Mouse (Mus musculus) megakaryocyte-erythroid progenitor cell, adult 5-6 weeks (primary cell): ENCODE measurements at regions not wholly inside any gene's neighbourhood (a gene's known extent, or its start where the extent isn't known, plus 50 kb on each side); places are given as distances from the start of the nearest gene placed in this dataset.

ENCODE experiments used
- ATAC-seq: replicated peaks from 2 replicates; pipeline ENCODE4 v1.8.0; 2016; ENCODE audit warnings: mild to moderate bottlenecking, inconsistent platforms; ENCODE audit not compliant: severe bottlenecking, poor library complexity, low FRiP score, low TSS enrichment

DNA sequence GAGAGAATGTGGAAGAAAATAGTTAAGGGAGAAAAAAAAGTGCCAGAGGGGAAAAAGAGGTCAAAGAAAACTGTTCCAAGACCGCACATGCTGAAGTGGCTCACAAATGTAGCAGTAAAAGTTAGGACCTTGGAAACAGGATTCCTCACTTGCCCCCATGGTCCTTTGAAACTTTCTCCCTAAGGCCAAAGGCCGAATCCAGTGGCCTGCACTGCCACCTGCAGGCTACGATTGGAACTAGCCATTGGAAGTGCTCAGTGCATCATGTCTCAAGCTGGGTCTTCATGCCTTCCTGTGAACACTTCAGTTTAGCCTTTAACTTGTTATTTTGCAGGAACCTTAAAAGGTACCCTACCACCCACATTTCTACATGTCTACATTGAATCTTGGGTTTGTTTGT lies 56.3 kb upstream of the Mctp2 start:
- ATAC-seq = 0 out of 2 replicates have a peak, but pooled peaks have one; percentile 70

DNA sequence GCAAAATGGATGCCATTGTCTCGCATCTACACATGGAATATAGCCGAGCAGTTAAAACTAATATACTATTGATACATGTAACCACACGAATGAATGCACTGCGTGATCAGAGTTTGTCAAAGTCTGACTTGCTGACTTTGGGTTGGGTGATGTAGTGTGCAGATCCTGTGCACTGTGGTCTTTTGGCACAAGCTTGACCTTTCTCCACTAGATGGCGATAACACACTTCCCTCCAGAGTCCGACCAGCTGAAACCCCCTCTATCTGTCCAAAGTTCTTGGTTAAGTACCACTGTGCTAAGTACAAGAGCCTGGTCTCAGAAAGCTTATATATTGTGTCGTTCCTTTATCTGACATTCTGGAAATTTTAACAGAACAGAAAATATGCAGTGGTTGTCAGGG lies 84.9 kb upstream of the Mctp2 start:
- ATAC-seq = no peak

DNA sequence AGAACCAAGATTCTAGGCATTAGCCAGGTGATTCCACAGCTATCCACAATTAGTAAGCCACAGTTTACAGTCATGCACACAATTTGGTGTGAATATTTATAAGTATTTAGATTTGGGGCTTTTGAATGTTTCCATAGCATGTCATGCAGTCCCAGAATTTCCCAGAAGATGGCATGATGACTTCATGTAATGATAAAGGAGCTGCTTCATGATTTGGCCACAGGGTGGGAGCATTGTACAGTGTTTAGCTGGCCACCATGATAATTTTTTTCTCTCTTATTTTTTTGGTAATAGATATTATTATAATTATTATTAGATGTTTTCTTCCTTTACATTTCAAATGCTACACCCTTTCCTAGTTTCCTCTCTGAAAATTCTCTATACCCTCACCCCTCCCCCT lies 93.6 kb upstream of the Mctp2 start:
- 0 out of 2 replicates have a peak, but pooled peaks have one; percentile 37 for ATAC-seq

DNA sequence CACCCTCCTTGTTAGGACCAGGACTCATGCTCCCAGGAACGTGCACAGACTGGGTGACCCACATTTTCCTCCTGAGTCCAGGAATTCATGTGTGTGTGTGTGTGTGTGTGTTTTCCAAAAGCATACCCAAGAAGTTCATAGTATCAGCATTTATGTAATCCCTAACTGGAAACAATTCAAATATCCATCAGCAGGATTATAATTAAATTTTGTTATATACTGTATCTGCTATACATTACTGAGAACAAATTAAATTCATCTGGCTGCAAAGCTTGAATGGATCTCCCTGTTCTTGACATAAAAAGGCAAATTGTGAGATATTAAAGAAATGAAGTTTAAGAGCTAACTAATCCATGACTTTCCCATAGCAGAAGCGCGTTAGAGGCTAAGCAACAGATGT lies 99.7 kb upstream of the Mctp2 start:
- ATAC-seq = no peak

DNA sequence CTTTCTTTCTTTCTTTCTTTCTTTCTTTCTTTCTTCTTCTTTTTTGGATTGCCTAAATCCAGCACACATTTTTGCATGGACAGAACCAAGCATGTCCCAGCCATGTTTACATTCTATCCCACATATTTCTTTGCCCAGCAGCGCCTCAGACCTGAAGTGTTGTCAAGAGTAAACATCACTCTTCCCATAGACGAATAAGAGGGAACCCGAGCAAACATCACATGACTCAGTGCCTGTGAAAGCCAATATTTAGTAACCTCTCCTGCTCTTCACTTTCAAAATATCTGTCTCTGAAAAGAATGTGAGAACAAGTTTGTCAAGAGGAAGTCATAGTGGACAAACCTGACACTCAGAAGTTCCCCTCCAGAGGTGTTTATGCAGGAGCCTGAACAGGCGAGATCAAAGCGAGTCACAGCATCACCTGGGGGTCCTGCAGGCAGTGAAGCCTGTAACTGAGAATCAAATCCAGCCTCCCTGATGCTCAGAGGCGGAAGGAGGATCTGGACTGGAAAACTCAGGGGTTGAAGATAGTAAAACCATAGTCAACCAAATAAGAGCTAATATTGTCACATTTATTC lies 102.1 kb upstream of the Mctp2 start:
- no peak for ATAC-seq

DNA sequence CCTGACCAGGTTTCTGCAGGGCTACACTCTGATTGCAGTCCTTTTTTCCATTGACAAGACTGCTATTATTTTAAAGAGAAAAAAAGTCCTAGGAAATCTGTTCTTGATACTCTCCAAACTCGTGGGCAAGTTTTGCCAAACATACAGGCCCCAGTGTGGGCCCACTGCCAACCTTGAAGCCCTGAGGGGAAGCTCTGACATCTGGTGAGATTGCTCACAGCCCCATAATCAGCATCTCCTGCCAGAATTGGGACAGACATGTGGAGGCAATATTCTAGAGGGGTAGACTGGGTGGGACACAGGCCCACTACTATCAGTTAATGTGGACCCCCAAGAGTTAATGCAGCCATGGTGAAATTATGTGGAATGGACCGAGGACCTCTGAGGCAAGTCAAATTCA lies 132.1 kb upstream of the Mctp2 start:
- ATAC-seq = no peak

DNA sequence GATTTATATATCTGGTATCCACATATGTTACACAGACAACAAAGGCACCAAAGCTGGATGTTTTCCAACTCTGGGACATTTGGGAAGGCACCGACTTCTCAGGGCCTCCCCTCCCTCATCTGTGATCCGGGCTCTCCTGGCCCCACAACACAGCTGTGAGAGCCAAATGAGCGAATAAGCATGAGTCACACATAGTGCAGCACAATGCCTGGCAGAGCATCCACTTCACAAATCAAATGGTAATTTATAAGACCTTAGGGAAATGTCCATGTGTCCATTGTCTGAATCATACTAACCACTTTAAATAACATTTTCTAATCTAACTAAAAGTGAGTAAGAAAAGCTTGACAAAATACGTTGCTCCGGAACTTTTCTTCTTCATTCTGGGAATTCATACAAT lies 135.6 kb upstream of the Mctp2 start:
- ATAC-seq = no peak

DNA sequence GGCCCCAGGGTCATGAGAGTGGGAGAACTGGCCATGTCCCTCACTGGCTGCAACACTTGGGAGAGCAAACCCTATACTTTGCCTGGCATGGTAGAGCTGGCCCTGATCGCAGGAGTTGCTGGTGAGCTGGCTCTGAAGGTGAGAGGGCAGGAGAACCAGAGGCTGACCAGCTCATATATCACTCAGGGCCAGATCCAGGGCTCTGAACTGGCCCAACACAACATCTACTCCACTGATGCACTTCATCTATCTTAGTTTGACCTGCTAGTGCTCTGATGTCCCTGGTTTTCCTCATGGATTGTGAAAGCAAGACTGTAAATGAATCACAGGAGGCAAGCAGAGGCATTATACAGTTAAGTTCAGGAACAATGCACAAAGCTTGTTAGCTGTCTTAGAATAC lies 137.6 kb upstream of the Mctp2 start:
- no peak for ATAC-seq

DNA sequence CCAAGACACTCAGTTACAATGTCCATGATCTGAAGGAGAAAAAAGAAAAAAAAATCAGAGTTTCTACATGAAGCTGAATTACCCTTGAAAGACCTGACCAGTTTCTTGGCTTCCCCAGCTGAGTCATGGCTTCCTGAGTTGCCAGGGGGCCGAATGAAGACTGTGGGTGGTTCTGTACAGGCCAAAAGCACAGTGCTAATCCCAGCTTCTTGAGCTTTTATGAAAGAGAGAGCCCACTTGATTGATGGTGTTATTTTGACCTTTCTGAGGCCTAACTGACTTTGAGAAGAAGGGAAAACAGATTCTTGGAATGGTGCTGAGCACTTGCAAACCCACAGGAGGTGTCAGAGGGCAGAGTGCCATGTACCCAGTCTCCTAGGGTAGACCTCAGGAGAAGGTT lies 138.4 kb upstream of the Mctp2 start:
- ATAC-seq = no peak

DNA sequence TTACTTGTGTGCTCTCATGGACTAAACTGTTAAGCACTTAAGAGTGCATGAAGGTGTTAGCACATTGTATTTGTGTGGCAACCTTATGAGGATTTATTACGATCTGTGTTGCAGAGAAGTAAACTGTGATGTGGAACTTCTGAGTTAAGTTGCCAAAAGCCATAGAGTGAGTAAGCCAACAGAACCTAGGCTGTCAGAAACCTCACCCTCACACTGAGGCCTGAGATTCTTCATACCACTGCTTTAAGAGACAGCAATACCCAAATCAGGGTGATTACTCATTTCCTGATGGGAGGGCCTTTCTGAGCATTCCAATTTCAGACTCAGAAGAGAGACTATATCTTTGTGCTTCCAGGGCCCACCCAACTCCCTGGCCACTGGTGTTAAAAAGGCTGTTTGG lies 140.5 kb upstream of the Mctp2 start:
- ATAC-seq = no peak

DNA sequence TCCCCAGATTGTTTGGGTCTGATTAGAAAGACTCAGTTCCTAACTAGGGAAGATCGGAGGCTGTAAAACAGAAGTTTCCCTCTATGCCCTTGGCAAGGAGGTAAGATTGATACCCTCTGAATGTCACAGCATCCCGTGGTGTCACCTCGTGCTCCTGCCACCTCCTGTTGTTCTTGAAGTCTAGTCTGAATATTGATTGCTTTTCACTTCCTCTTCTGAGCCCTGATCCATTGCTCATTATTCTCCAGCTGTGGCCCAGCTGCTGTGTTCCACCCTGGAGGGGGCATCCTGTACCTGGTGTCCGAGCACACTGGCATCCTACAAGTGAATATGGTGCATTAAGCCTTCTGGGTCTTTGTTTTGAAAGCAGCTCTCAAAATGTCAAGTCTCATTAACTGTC lies 156.6 kb upstream of the Mctp2 start:
- ATAC-seq = no peak

DNA sequence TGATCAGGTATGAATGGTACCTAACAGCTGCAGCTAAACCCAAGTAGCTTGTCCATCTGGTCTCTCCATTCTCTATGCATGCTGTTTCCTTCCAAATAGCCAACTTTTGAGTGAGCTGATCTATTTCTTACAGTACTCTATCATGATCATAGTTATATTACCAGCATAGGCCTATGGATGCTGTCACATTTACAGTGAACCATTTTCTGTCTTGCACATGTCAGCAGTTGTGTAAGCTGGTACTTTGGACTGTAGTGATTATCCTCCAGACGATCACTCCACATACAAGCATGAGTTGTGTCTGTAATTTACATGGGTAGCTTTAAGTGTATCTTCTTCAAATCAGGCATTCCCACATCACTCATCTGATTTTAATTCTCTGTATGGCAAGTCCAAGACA lies 158.2 kb upstream of the Mctp2 start:
- ATAC-seq = no peak

DNA sequence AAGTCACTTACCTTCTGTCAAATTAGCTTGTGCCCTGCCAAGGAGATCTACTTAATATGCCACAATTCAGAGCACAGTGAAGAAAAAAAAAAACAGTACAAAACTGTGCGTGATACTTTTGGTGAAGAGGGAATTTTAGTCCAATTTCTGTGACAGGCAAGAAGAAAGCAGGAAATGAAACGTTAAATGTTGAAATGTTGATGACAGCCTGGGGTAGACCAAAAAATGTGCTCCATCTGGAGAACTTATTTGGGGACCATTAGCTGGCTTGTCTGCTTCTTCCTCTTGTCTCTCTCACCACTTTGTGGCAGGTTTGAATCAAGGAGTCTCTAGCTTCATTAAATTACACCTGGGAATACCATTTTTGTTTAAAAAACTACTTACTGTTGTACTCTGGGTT lies 163.3 kb upstream of the Mctp2 start:
- ATAC-seq = no peak

DNA sequence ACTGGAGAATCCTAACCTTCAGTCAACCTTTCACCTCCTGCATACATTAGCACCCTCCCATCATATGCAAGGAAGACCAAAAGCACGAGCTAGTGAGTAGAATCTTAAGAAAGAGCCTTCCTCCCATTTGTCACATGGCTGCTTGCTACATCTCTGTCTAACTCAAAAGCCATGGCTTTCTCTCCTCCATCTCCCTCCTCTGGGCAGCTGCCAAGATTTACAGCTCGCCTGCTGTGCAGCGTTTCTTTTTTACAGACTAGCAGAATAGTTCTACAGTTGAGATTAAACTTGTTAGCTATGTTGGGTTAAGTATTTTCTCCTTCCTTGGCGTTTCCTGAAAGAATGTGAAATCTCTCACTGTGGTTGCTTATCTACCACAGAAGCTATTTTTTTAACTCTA lies 168.3 kb upstream of the Mctp2 start:
- ATAC-seq = no peak

DNA sequence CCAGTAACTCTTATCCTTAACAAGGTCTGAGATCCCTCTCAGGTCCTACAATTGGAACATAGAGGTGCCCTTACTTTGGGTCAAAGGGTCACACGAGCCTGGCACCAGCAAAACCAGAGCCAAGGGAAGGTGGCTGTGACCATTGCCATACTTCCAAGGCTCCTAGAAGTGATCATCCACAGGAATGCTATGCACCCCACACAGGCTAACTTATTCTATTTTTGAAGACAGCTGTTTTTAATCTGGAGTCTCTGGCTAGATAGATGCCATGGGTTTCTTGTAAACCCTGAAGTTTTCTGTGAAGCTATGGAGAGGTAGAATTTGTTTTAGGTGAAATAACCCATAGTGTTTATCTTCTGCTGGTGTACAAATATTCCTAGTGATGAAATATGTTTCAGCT lies 172.5 kb upstream of the Mctp2 start:
- no peak for ATAC-seq

DNA sequence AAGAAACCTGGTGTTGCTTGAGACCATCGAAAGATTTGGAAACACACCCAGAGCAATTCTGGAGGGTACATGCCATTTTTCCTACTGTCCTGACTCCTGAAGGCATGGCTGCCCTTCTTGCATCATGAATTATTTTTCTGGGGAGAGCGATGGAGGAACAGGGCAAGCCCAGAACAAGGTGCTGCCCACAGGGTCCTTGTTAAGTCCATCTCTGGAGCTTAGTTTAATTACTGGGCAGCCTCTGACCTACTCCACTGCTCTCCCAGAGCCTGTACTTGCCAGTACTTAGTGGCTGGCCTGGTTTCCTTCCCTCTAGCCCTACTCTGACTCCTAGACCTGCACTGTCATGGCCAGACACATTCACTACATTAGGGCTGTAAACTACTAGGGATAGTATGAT lies 174.9 kb upstream of the Mctp2 start:
- ATAC-seq = no peak

DNA sequence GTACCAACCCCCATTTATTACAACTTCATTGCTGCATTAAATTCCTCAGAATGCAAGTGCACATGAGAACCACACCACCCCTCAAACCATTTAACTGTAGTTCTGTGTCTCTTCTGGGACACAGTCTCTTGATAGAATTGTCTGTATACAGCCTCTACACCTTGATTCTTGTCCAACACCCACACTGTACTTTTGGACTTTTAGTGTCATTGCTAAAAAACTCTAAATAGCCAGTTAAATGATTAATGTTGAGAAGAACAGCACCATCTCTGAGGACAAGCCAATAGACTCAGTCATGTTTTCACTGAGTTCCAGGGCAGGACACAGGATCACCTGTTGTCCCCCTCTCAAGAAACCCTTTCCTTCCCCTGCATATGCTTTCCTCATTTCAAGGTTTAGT lies 183.8 kb upstream of the Mctp2 start:
- no peak for ATAC-seq

DNA sequence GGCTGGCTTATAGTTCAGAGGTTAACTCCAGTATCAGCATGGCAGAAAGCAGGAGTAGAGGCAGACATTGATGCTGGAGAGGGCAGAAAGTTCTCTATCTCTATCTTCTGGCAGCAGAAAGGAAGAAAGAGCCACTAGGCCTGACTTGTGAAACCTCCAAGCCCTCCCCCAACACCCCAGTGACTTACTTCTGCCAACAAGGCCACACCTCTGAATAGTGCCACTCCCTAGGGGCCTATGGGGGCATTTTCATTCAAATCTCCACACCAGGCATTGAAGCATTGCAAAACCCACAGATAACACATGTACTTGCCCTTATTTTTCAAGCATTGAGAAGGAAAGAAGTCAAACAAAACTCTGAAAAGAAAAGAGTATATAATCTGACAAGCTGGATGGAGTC lies 186.9 kb upstream of the Mctp2 start:
- ATAC-seq = no peak

DNA sequence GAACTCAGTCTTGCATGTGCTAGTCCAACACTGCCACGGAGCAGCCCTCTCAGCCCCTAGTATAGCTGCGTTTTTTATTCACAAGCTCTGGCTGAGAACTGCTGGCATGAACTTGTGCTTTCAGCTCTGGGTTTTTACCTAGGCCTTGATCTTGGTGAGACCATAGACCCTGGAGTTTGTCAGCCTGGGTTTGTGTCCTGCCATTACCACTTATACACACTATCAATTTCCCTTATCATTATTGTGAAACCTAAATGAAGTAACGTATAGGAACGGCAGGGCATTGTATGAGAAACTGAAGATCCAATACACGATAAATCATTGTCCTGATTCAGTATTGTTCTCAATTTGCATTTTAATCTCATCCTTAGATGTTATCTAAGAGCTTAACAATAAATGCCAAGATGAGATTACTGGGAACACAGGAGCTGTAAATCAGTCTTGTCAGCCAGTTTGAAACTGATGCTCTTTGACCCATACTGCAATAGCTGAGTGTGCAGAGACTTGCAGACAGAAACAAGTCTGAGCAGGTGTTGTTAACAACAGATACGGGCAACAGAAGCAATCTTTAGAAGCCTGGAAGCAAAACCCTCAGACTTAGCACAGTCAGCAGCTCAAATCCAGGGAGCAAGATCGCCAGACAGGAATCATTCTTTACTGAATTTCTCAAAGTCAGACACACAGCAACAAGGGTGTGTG lies 190.7 kb upstream of the Mctp2 start:
- no peak for ATAC-seq

DNA sequence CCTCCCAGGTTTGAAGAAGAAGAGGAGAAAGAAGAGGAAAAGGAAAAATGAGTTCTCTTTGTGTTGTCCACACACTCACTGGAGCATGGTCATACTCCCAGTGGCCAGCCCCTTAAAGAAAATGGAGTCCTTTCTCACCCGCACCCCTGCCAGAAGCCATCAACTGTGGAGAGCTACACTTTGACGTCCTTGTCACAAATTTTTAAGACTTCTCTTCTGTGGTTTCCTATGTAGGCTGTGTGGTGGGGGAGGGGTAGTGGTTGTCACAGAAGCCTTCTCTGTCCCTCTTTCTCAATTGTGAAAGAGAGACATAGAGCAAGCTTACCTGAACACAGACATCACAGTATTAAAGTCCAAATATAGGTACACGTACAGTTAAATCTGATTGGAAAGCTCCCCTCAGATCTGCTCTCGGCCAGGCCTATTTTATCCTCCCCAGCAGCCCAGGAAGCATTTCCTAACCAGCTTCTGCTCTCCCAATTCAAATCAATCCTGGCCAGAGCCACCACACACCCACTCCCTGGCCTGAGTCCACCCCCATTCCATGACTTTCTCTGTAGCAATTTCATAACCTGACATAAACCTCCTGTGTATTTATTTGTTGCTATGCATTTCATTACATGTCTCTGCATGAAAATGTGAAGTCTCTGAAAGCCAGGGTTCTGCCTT lies 192.3 kb upstream of the Mctp2 start:
- ATAC-seq = no peak

DNA sequence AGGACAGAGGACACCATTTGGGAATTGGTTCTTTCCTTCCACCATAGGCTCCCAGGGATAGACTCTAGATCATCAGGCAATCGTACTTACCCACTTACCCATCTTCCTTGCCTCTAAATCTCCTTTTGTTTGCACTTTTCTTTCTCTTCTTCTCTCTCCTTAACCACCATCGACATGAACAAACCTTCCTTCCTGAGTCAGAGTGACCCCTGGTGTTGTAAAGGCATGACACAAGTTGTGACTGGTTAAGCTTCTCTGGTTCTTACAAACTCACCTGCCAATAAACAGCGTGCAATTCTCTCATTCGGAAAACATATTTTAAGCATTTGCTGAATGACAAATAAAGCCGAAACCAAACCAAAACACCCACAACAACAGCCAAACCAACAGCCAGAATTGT lies 193.4 kb upstream of the Mctp2 start:
- no peak for ATAC-seq
